Mouse (Mus musculus) CH12.LX (cell line): ENCODE results near the gene Gsg1. TPM values are rescaled to one million over a fixed set of nuclear protein-coding genes. Genes with fewer than 3 reads are reported as not detected.

ENCODE experiments used
- DNase-seq: peaks from one replicate; pipeline ENCODE4 v3.0.0-alpha.2; 2013; ENCODE audit errors: extremely low read depth
- H3K27ac ChIP-seq: 2 replicates; pipeline ENCODE4 v1.5.1; 2012; ENCODE audit warnings: low read depth, mild to moderate bottlenecking, control low read depth, moderate library complexity; ENCODE audit not compliant: insufficient read depth
- H3K27me3 ChIP-seq: replicated peaks from 2 replicates; pipeline ENCODE3; 2012; ENCODE audit warnings: inconsistent platforms
- H3K36me3 ChIP-seq, 2 experiments: replicated peaks in 1 of 2; 2 replicates each; pipeline versions ENCODE3 to v1.6.1; 2012; ENCODE audit warnings: inconsistent platforms in 1 of 2, low read length in 1 of 2, mild to moderate bottlenecking in 1 of 2, mixed read lengths in 1 of 2, moderate library complexity in 1 of 2; ENCODE audit not compliant: control insufficient read depth in 1 of 2, insufficient read depth in 1 of 2
- H3K4me1 ChIP-seq, 2 experiments: 2 replicates each; pipeline ENCODE4 v1.6.1; 2012; ENCODE audit warnings: inconsistent platforms in 1 of 2, moderate library complexity in 1 of 2; ENCODE audit not compliant: insufficient read depth in 2 of 2, control insufficient read depth in 1 of 2
- H3K4me2 ChIP-seq: 2 replicates; pipeline ENCODE4 v1.6.1; 2012; ENCODE audit warnings: low read depth, mild to moderate bottlenecking, control low read depth; ENCODE audit not compliant: poor library complexity, insufficient read depth, severe bottlenecking
- H3K4me3 ChIP-seq, 3 experiments: fragments of 150-350 bp in 1 of 3; sonication (generic) in 1 of 3; replicated peaks in 1 of 3; 2 replicates each; pipeline versions ENCODE3 to v1.5.1; 2011 to 2012; ENCODE audit warnings: low read depth in 2 of 3, low read length in 2 of 3, mild to moderate bottlenecking in 2 of 3, moderate library complexity in 2 of 3, control low read depth in 1 of 3, improper control_type of control experiment in 1 of 3, inconsistent platforms in 1 of 3, mixed read lengths in 1 of 3; ENCODE audit not compliant: poor library complexity in 1 of 3
- H3K79me2 ChIP-seq: replicated peaks from 2 replicates; pipeline ENCODE4 v1.6.1; 2012; ENCODE audit warnings: mild to moderate bottlenecking, moderate library complexity; ENCODE audit not compliant: control insufficient read depth, poor library complexity, insufficient read depth, severe bottlenecking; ENCODE audit errors: extremely low read depth
- H3K9ac ChIP-seq: 2 replicates; pipeline ENCODE4 v1.6.1; 2012; ENCODE audit warnings: low read depth, mild to moderate bottlenecking, control low read depth, moderate library complexity; ENCODE audit not compliant: insufficient read depth
- H3K9me3 ChIP-seq: replicated peaks from 2 replicates; pipeline ENCODE3; 2012; ENCODE audit warnings: low read length, inconsistent platforms, mixed read lengths
- BHLHE40 ChIP-seq: IDR thresholded peaks from 2 replicates; pipeline ENCODE4 v1.6.1; 2011; ENCODE audit warnings: mild to moderate bottlenecking, low read depth, low read length, improper control_type of control experiment
- CHD1 ChIP-seq: IDR thresholded peaks from 2 replicates; pipeline ENCODE4 v1.6.1; 2012; ENCODE audit warnings: low read depth, low read length, improper control_type of control experiment, inconsistent platforms
- E2F4 ChIP-seq: IDR thresholded peaks from 2 replicates; pipeline ENCODE4 v1.6.1; 2011; ENCODE audit warnings: low read depth, low read length, improper control_type of control experiment; ENCODE audit not compliant: insufficient replicate concordance
- EP300 ChIP-seq: IDR thresholded peaks from 2 replicates; pipeline ENCODE4 v1.6.1; 2011; ENCODE audit warnings: low read length, improper control_type of control experiment
- ETS1 ChIP-seq: conservative IDR thresholded peaks from 2 replicates; pipeline ENCODE4 v1.6.1; 2012; ENCODE audit warnings: low read depth, mild to moderate bottlenecking, inconsistent platforms, low read length, improper control_type of control experiment, moderate library complexity
- GABPA ChIP-seq: IDR thresholded peaks from 2 replicates; pipeline ENCODE4 v1.6.1; 2012; ENCODE audit warnings: low read depth, low read length, improper control_type of control experiment, inconsistent platforms; ENCODE audit not compliant: insufficient replicate concordance
- HCFC1 ChIP-seq: IDR thresholded peaks from 2 replicates; pipeline ENCODE4 v1.6.1; 2012; ENCODE audit warnings: low read depth, mild to moderate bottlenecking, inconsistent platforms, low read length, improper control_type of control experiment
- IRF4 ChIP-seq: IDR thresholded peaks from 2 replicates; pipeline ENCODE4 v1.6.1; 2014; ENCODE audit warnings: low read depth, mild to moderate bottlenecking, inconsistent platforms, low read length, improper control_type of control experiment
- JUND ChIP-seq: conservative IDR thresholded peaks from 2 replicates; pipeline ENCODE4 v1.6.1; 2011; ENCODE audit warnings: low read depth, low read length, improper control_type of control experiment
- KAT2A ChIP-seq: IDR thresholded peaks from 2 replicates; pipeline ENCODE4 v1.6.1; 2012; ENCODE audit warnings: low read length, improper control_type of control experiment, inconsistent platforms; ENCODE audit not compliant: insufficient replicate concordance
- MAFK ChIP-seq: IDR thresholded peaks from 2 replicates; pipeline ENCODE4 v1.6.1; 2011; ENCODE audit warnings: low read length, improper control_type of control experiment; ENCODE audit not compliant: insufficient replicate concordance
- MAX ChIP-seq: IDR thresholded peaks from 2 replicates; pipeline ENCODE4 v1.6.1; 2011; ENCODE audit warnings: low read length, improper control_type of control experiment
- MXI1 ChIP-seq: IDR thresholded peaks from 2 replicates; pipeline ENCODE4 v1.6.1; 2011; ENCODE audit warnings: mild to moderate bottlenecking, low read depth, low read length, improper control_type of control experiment
- MYC ChIP-seq: IDR thresholded peaks from 2 replicates; pipeline ENCODE4 v1.6.1; 2011; ENCODE audit warnings: low read depth, mild to moderate bottlenecking, improper control_type of control experiment, low read length
- NELFE ChIP-seq: IDR thresholded peaks from 2 replicates; pipeline ENCODE4 v1.6.1; 2011; ENCODE audit warnings: low read depth, low read length, improper control_type of control experiment
- NRF1 ChIP-seq: IDR thresholded peaks from 2 replicates; pipeline ENCODE4 v1.6.1; 2014; ENCODE audit warnings: low read depth, mild to moderate bottlenecking, inconsistent platforms, low read length, improper control_type of control experiment, moderate library complexity
- PAX5 ChIP-seq: IDR thresholded peaks from 2 replicates; pipeline ENCODE4 v1.6.1; 2012; ENCODE audit warnings: low read length, inconsistent platforms, mixed read lengths
- SIN3A ChIP-seq: IDR thresholded peaks from 2 replicates; pipeline ENCODE4 v1.6.1; 2012; ENCODE audit warnings: low read length, improper control_type of control experiment, inconsistent platforms
- TCF12 ChIP-seq: IDR thresholded peaks from 2 replicates; pipeline ENCODE4 v1.6.1; 2014; ENCODE audit warnings: low read depth, mild to moderate bottlenecking, inconsistent platforms, low read length, improper control_type of control experiment
- USF1 ChIP-seq: IDR thresholded peaks from 2 replicates; pipeline ENCODE4 v1.6.1; 2014; ENCODE audit warnings: low read depth, mild to moderate bottlenecking, inconsistent platforms, low read length, improper control_type of control experiment
- USF2 ChIP-seq: conservative IDR thresholded peaks from 2 replicates; pipeline ENCODE4 v1.6.1; 2011; ENCODE audit warnings: low read depth, low read length, improper control_type of control experiment
- ZC3H11A ChIP-seq: IDR thresholded peaks from 2 replicates; pipeline ENCODE4 v1.6.1; 2012; ENCODE audit warnings: low read depth, mild to moderate bottlenecking, inconsistent platforms, low read length, improper control_type of control experiment
- ZKSCAN1 ChIP-seq: IDR thresholded peaks from 2 replicates; pipeline ENCODE4 v1.6.1; 2012; ENCODE audit warnings: low read depth, inconsistent platforms, low read length, improper control_type of control experiment, borderline replicate concordance
- ZNF384 ChIP-seq: IDR thresholded peaks from 2 replicates; pipeline ENCODE4 v1.6.1; 2012; ENCODE audit warnings: low read depth, low read length, improper control_type of control experiment, inconsistent platforms
- dilution Hi-C: fragments of 300-500 bp; cut with MboI; formaldehyde crosslinking; loops from 2 replicates; pipeline ENCODE4 v1.14.3; 2020; ENCODE audit warnings: low sequenced_read_pairs; ENCODE audit not compliant: extremely low pct_unique_long_range_greater_than_20kb, extremely low pct_ligation_motif_present
- in situ Hi-C: fragments of 300-500 bp; cut with MboI; formaldehyde crosslinking; loops from 3 replicates; pipeline ENCODE4 v1.14.3; 2019; ENCODE audit warnings: low sequenced_read_pairs, low pct_ligation_motif_present, low pct_unique_long_range_greater_than_20kb, mixed read lengths
- polyA plus RNA-seq: library from polyadenylated mRNA; unstranded; fragments of >175 nt; gene quantifications from 2 replicates; pipeline ENCODE4 v1.2.1, GENCODE M21; 2012; ENCODE audit warnings: low read depth; ENCODE audit not compliant: insufficient read length
- total RNA-seq, 2 experiments: library from RNA; depleted of rRNA; stranded (reverse); fragments of 300-350 nt in 1 of 2; fragments of >200 nt in 1 of 2; gene quantifications; 2 replicates each; pipeline ENCODE4 v1.2.3; 2012 to 2014

Gsg1 gene
- total and polyA plus RNA-seq, 3 experiments = not detected

DNA sequence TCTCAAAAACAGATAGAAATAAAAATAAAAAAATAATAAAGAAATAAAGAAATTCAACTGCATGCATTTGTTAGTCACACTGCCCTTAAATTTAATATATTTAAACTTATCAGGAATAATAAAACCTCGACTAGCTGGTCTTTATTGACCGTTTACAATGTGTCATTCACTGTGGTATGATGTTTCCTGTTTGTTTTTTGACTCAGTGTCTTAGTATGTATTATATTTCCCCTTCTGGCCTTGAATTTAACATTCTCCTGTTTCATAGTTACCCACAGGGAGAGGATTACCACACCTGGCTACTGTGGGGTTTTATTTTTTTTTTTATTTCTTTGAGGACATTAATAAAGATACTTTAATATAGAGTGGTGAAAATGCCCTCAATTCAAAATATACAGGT, 8.4 kb upstream of the Gsg1 start:
- dilution Hi-C loops = no loop called here
- H3K9me3 ChIP-seq = peaks cover 5% of the 10 kb centered on the region
- no peaks in the 10 kb centered on the region for H3K79me2 ChIP-seq
- in situ Hi-C loops = no loop called here
- H3K4me3 ChIP-seq = no peak overlapping the region
- DNase-seq = no peak
- no peak overlapping the region for H3K9ac ChIP-seq
- no peak overlapping the region for H3K4me2 ChIP-seq
- no peaks in the 10 kb centered on the region for H3K36me3 ChIP-seq
- no peaks in the 10 kb centered on the region for H3K27me3 ChIP-seq
- no peak overlapping the region for H3K27ac ChIP-seq
- H3K4me1 ChIP-seq = no peaks in the 10 kb centered on the region
- no peak for TF ChIP-seq USF1
- TF ChIP-seq JUND = no peak
- no peak for TF ChIP-seq ZNF384
- TF ChIP-seq GABPA = no peak
- TF ChIP-seq IRF4 = no peak
- TF ChIP-seq MAX = no peak
- no peak for TF ChIP-seq MXI1
- no peak for TF ChIP-seq SIN3A
- TF ChIP-seq ZKSCAN1 = no peak
- TF ChIP-seq PAX5 = no peak
- no peak for TF ChIP-seq HCFC1
- no peak for TF ChIP-seq KAT2A

- H3K9ac ChIP-seq = no peak overlapping the region
- no peaks in the 10 kb centered on the region for H3K36me3 ChIP-seq
- no peaks in the 10 kb centered on the region for H3K4me1 ChIP-seq
- no peak overlapping the region for H3K4me2 ChIP-seq
- H3K79me2 ChIP-seq = no peaks in the 10 kb centered on the region
- no peak overlapping the region for H3K27ac ChIP-seq
- in situ Hi-C loops (no loop called here), dilution Hi-C loops (no loop called here)
- DNase-seq = no peak
- H3K27me3 ChIP-seq = no peaks in the 10 kb centered on the region
- TF ChIP-seq ZC3H11A = no peak
- TF ChIP-seq BHLHE40 = no peak
- H3K9me3 ChIP-seq = peaks cover 5% of the 10 kb centered on the region
- H3K4me3 ChIP-seq = no peak overlapping the region
These were observed 7.0 kb upstream of the Gsg1 start for GRCm38 (mm10) chr6:135261124-135261523.

DNA sequence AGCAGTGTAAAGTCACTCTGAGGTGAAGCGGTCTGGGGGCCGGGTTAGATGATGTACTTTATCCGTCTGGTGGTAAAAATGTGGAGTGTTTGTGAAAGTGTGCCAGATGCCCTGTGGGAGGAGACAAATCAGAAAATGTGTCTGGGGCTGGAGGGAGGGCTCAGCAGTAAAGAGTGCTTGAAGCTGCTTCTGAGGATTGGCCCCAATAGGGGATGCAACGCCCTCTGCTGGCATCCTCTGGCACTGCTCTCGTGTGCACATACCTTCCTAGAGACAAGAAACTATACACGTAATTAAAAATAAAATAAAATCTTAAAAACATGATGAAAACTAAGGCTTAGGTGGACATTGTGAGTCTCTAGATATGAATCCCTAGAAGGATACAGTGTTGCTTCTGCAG, 6.3 kb upstream of the Gsg1 start:
- dilution Hi-C loops = no loop called here
- TF ChIP-seq MAX (no peak), NELFE (no peak), ZC3H11A (no peak), EP300 (no peak), TCF12 (no peak), MAFK (no peak), E2F4 (no peak), MYC (no peak), NRF1 (no peak), ZNF384 (no peak), CHD1 (no peak), ETS1 (no peak), MXI1 (no peak), KAT2A (no peak), USF2 (no peak)

More for the DNA sequence above, 6.3 kb upstream of the Gsg1 start:
- Histone ChIP-seq H3K36me3 (no peaks in the 10 kb centered on the region), H3K4me1 (no peaks in the 10 kb centered on the region), H3K79me2 (no peaks in the 10 kb centered on the region), H3K4me3 (no peak overlapping the region), H3K9me3 (peaks cover 8% of the 10 kb centered on the region), H3K4me2 (no peak overlapping the region), H3K9ac (no peak overlapping the region), H3K27me3 (no peaks in the 10 kb centered on the region), H3K27ac (no peak overlapping the region)
- in situ Hi-C loops = no loop called here
- DNase-seq = no peak
